Mouse (Mus musculus) MEL (cell line): ENCODE measurements around the gene Dcps. TPM values are rescaled to one million over a fixed set of nuclear protein-coding genes. Genes with fewer than 3 reads are reported as not detected.

Experiments used
- DNase-seq: peaks from one replicate; pipeline ENCODE4 v3.0.0; 2011; ENCODE audit warnings: low read depth, low spot score
- H3K27ac ChIP-seq: 2 replicates; pipeline ENCODE4 v1.5.1; 2012; ENCODE audit warnings: low read depth, mild to moderate bottlenecking, control low read depth, low read length, moderate library complexity; ENCODE audit not compliant: control insufficient read depth
- H3K27me3 ChIP-seq, 2 experiments: fragments of 150-350 bp in 1 of 2; sonication (generic) in 1 of 2; 2 replicates each; pipeline ENCODE4 v1.6.1; 2012; ENCODE audit warnings: low read length in 2 of 2, mild to moderate bottlenecking in 2 of 2, improper control_type of control experiment in 1 of 2, moderate library complexity in 1 of 2; ENCODE audit not compliant: insufficient read depth in 2 of 2, control insufficient read depth in 1 of 2
- H3K36me3 ChIP-seq, 2 experiments: 2 replicates each; pipeline ENCODE4 v1.6.1; 2012 to 2014; ENCODE audit warnings: low read length in 2 of 2, improper control_type of control experiment in 1 of 2, inconsistent platforms in 1 of 2, mild to moderate bottlenecking in 1 of 2; ENCODE audit not compliant: insufficient read depth in 2 of 2, control insufficient read depth in 1 of 2
- H3K4me1 ChIP-seq, 2 experiments: fragments of 150-350 bp in 1 of 2; sonication (generic) in 1 of 2; 2 replicates each; pipeline ENCODE4 v1.6.1; 2012; ENCODE audit warnings: low read length in 2 of 2, improper control_type of control experiment in 1 of 2, mild to moderate bottlenecking in 1 of 2; ENCODE audit not compliant: insufficient read depth in 2 of 2, control insufficient read depth in 1 of 2
- H3K4me3 ChIP-seq, 2 experiments: fragments of 150-350 bp in 1 of 2; sonication (generic) in 1 of 2; 2 replicates each; pipeline ENCODE4 v1.5.1; 2012; ENCODE audit warnings: low read depth in 2 of 2, low read length in 2 of 2, mild to moderate bottlenecking in 2 of 2, moderate library complexity in 2 of 2, control low read depth in 1 of 2, improper control_type of control experiment in 1 of 2; ENCODE audit not compliant: control insufficient read depth in 1 of 2, insufficient read depth in 1 of 2
- H3K79me2 ChIP-seq: 2 replicates; pipeline ENCODE4 v1.6.1; 2012; ENCODE audit warnings: mild to moderate bottlenecking, low read length, moderate library complexity; ENCODE audit not compliant: control insufficient read depth, poor library complexity, insufficient read depth
- H3K9ac ChIP-seq: 2 replicates; pipeline ENCODE4 v1.6.1; 2012; ENCODE audit warnings: low read depth, mild to moderate bottlenecking, control low read depth, low read length, moderate library complexity; ENCODE audit not compliant: control insufficient read depth, poor library complexity, severe bottlenecking
- H3K9me3 ChIP-seq: fragments of 150-350 bp; sonication (generic); replicated peaks from 2 replicates; pipeline ENCODE4 v1.6.1; 2012; ENCODE audit warnings: mild to moderate bottlenecking, low read length, improper control_type of control experiment, moderate library complexity; ENCODE audit not compliant: insufficient read depth
- ELF1 ChIP-seq: IDR thresholded peaks from 2 replicates; pipeline ENCODE4 v1.6.1; 2014; ENCODE audit warnings: low read depth, mild to moderate bottlenecking, inconsistent platforms, low read length, improper control_type of control experiment, moderate library complexity
- ETS1 ChIP-seq: IDR thresholded peaks from 2 replicates; pipeline ENCODE4 v1.6.1; 2012; ENCODE audit warnings: low read depth, mild to moderate bottlenecking, inconsistent platforms, low read length, improper control_type of control experiment, moderate library complexity
- HCFC1 ChIP-seq: IDR thresholded peaks from 2 replicates; pipeline ENCODE4 v1.6.1; 2012; ENCODE audit warnings: low read depth, mild to moderate bottlenecking, inconsistent platforms, low read length, improper control_type of control experiment, moderate library complexity
- JUND ChIP-seq: IDR thresholded peaks from 2 replicates; pipeline ENCODE4 v1.6.1; 2011; ENCODE audit warnings: low read depth, mild to moderate bottlenecking, improper control_type of control experiment, low read length
- KAT2A ChIP-seq: conservative IDR thresholded peaks from 2 replicates; pipeline ENCODE4 v1.6.1; 2012; ENCODE audit warnings: low read depth, low read length, improper control_type of control experiment, inconsistent platforms
- MAFK ChIP-seq: IDR thresholded peaks from 2 replicates; pipeline ENCODE4 v1.6.1; 2011; ENCODE audit warnings: low read depth, mild to moderate bottlenecking, low read length, improper control_type of control experiment, borderline replicate concordance
- MAZ ChIP-seq: IDR thresholded peaks from 2 replicates; pipeline ENCODE4 v1.6.1; 2012; ENCODE audit warnings: low read depth, mild to moderate bottlenecking, inconsistent platforms, low read length, improper control_type of control experiment
- MEF2A ChIP-seq: IDR thresholded peaks from 2 replicates; pipeline ENCODE4 v1.6.1; 2014; ENCODE audit warnings: low read depth, mild to moderate bottlenecking, inconsistent platforms, low read length, improper control_type of control experiment; ENCODE audit not compliant: poor library complexity, insufficient replicate concordance, severe bottlenecking; ENCODE audit errors: extremely low read depth
- MYB ChIP-seq: IDR thresholded peaks from 2 replicates; pipeline ENCODE4 v1.6.1; 2011; ENCODE audit warnings: mild to moderate bottlenecking, low read depth, low read length, improper control_type of control experiment
- NELFE ChIP-seq: IDR thresholded peaks from 2 replicates; pipeline ENCODE4 v1.6.1; 2011; ENCODE audit warnings: low read depth, low read length, improper control_type of control experiment
- NRF1 ChIP-seq: IDR thresholded peaks from 2 replicates; pipeline ENCODE4 v1.6.1; 2014; ENCODE audit warnings: low read depth, mild to moderate bottlenecking, inconsistent platforms, low read length, improper control_type of control experiment, moderate library complexity; ENCODE audit not compliant: poor library complexity, insufficient read depth, severe bottlenecking
- POLR2A ChIP-seq, 2 experiments: IDR thresholded peaks; 2 replicates each; pipeline ENCODE4 v1.6.1; 2011 to 2012; ENCODE audit warnings: low read length in 2 of 2, mild to moderate bottlenecking in 2 of 2, control low read depth in 1 of 2, improper control_type of control experiment in 1 of 2, low read depth in 1 of 2, moderate library complexity in 1 of 2; ENCODE audit not compliant: control insufficient read depth in 1 of 2, insufficient read depth in 1 of 2, poor library complexity in 1 of 2
- POLR2AphosphoS5 ChIP-seq: IDR thresholded peaks from 2 replicates; pipeline ENCODE4 v1.6.1; 2012; ENCODE audit warnings: low read depth, borderline replicate concordance, mild to moderate bottlenecking, inconsistent platforms, low read length, moderate library complexity, mixed read lengths
- RCOR1 ChIP-seq: IDR thresholded peaks from 2 replicates; pipeline ENCODE4 v1.6.1; 2012; ENCODE audit warnings: low read depth, mild to moderate bottlenecking, inconsistent platforms, low read length, improper control_type of control experiment
- SIN3A ChIP-seq: IDR thresholded peaks from 2 replicates; pipeline ENCODE4 v1.6.1; 2012; ENCODE audit warnings: low read length, improper control_type of control experiment, inconsistent platforms
- SMC3 ChIP-seq: IDR thresholded peaks from 2 replicates; pipeline ENCODE4 v1.6.1; 2011; ENCODE audit warnings: low read depth, low read length, improper control_type of control experiment
- TAL1 ChIP-seq: IDR thresholded peaks from 2 replicates; pipeline ENCODE4 v1.6.1; 2012; ENCODE audit warnings: mild to moderate bottlenecking, inconsistent platforms, low read length, moderate library complexity, mixed read lengths
- TBP ChIP-seq: IDR thresholded peaks from 2 replicates; pipeline ENCODE4 v1.8.0; 2011; ENCODE audit warnings: low read depth, low read length, improper control_type of control experiment
- TCF12 ChIP-seq: IDR thresholded peaks from 2 replicates; pipeline ENCODE4 v1.6.1; 2014; ENCODE audit warnings: low read depth, mild to moderate bottlenecking, inconsistent platforms, low read length, improper control_type of control experiment, moderate library complexity
- UBTF ChIP-seq: IDR thresholded peaks from 2 replicates; pipeline ENCODE4 v1.6.1; 2012; ENCODE audit warnings: low read depth, mild to moderate bottlenecking, inconsistent platforms, low read length, improper control_type of control experiment, moderate library complexity, borderline replicate concordance; ENCODE audit not compliant: insufficient read depth
- ZNF384 ChIP-seq: IDR thresholded peaks from 2 replicates; pipeline ENCODE4 v1.6.1; 2012; ENCODE audit warnings: low read depth, mild to moderate bottlenecking, inconsistent platforms, low read length, improper control_type of control experiment
- polyA plus RNA-seq, 2 experiments: library from polyadenylated mRNA; stranded (reverse) in 1 of 2; unstranded in 1 of 2; fragments of >175 nt in 1 of 2; fragments of >200 nt in 1 of 2; gene quantifications; 2 replicates each; pipeline versions ENCODE4 v1.2.1 to v1.2.4; 2012; ENCODE audit warnings: low replicate concordance in 2 of 2, low read depth in 1 of 2; ENCODE audit not compliant: insufficient read length in 2 of 2, insufficient read depth in 1 of 2, missing spikeins in 1 of 2
- total RNA-seq: library from RNA; depleted of rRNA; stranded (reverse); fragments of 300-350 nt; gene quantifications from 2 replicates; pipeline ENCODE4 v1.2.3, GENCODE M21; 2012

Gene Dcps
- total and polyA plus RNA-seq, 3 experiments = 54.3 to 115 TPM; not detected in 1

GRCm38 (mm10) chr9:35105438-35105837, 70.4 kb downstream of the Dcps start:
- no peaks in the 10 kb centered on the region for H3K9me3 ChIP-seq
- TF ChIP-seq NRF1 (no peak), ELF1 (no peak), TAL1 (no peak), MAFK (no peak), POLR2A (IDR thresholded peaks at IDR 0.05; ENCODE audit: control insufficient read depth in 1 of 2, insufficient read depth in 1 of 2, low read depth in 1 of 2, low read length in 2 of 2, poor library complexity in 1 of 2) (no peak), POLR2AphosphoS5 (no peak), ETS1 (no peak), JUND (no peak)
- no peaks in the 10 kb centered on the region for H3K27me3 ChIP-seq
- peaks cover 34% of the 10 kb centered on the region for H3K79me2 ChIP-seq
- H3K9ac ChIP-seq = no peak overlapping the region
- no peak overlapping the region for H3K4me3 ChIP-seq
- no peak for DNase-seq
- H3K27ac ChIP-seq = 0 out of 2 replicates have a peak overlapping the region, but pooled peaks have one; percentile 21
- H3K36me3 ChIP-seq = peaks cover 0 to 5% of the 10 kb centered on the region in 2 experiments
- peaks cover 12 to 18% of the 10 kb centered on the region in 2 experiments for H3K4me1 ChIP-seq

GRCm38 (mm10) chr9:35104711-35105110, 71.2 kb downstream of the Dcps start:
- Histone ChIP-seq H3K9ac (no peak overlapping the region), H3K79me2 (peaks cover 28% of the 10 kb centered on the region), H3K9me3 (no peaks in the 10 kb centered on the region), H3K4me1 (peaks cover 9 to 13% of the 10 kb centered on the region in 2 experiments), H3K27ac (no peak overlapping the region), H3K4me3 (no peak overlapping the region), H3K27me3 (no peaks in the 10 kb centered on the region)
- no peak for DNase-seq
- TF ChIP-seq TBP (no peak), POLR2AphosphoS5 (no peak), MEF2A (no peak), ZNF384 (no peak), KAT2A (no peak), MYB (no peak), UBTF (no peak), SIN3A (no peak), NELFE (no peak), JUND (no peak), MAZ (no peak), TCF12 (no peak), HCFC1 (no peak), SMC3 (no peak), RCOR1 (no peak)
- TF ChIP-seq, all 39 proteins: peak for 0
- peaks cover 0 to 3% of the 10 kb centered on the region in 2 experiments for H3K36me3 ChIP-seq
